Mouse (Mus musculus): ENCODE results near the gene Sv2a. TPM values are rescaled to one million over a fixed set of nuclear protein-coding genes. Genes with fewer than 3 reads are reported as not detected.
A peak's percentile ranks its signal among the peaks of the same experiment; 100 is the strongest.
"Not testable (repeated sequence)": the region's sequence is repeated elsewhere in the genome, so short reads cannot be mapped to it uniquely, and the experiment has no call there.

The Sv2a gene
- polyA plus RNA-seq, 1 experiment from 2014 or later: 2.3 TPM

- DNase-seq (ENCODE audit: low spot score): no peak
Measured at GRCm38 (mm10) chr3:96173185-96173584, 7.8 kb upstream of the Sv2a start.

- DNase-seq (ENCODE audit: low spot score): not testable (repeated sequence)
Measured at GRCm38 (mm10) chr3:96174042-96174441, 6.9 kb upstream of the Sv2a start.

- DNase-seq (ENCODE audit: low spot score): no peak
Measured at GRCm38 (mm10) chr3:96175251-96175650, 5.7 kb upstream of the Sv2a start.

GRCm38 (mm10) chr3:96178427-96178826, 2.5 kb upstream of the Sv2a start:
- DNase-seq (ENCODE audit: low spot score): no peak

GRCm38 (mm10) chr3:96178902-96179301, 2.0 kb upstream of the Sv2a start:
- no peak for DNase-seq (ENCODE audit: low spot score)

GRCm38 (mm10) chr3:96179531-96179930, 1.4 kb upstream of the Sv2a start:
- no peak for DNase-seq (ENCODE audit: low spot score)

- DNase-seq (ENCODE audit: low spot score): no peak
Measured at GRCm38 (mm10) chr3:96181510-96182381, 795 bp downstream of the Sv2a start.

- no peak for DNase-seq (ENCODE audit: low spot score)
Measured at GRCm38 (mm10) chr3:96182382-96182776, 1.4 kb downstream of the Sv2a start.

GRCm38 (mm10) chr3:96192977-96193376, 12.0 kb downstream of the Sv2a start:
- no peak for DNase-seq (ENCODE audit: low spot score)

- DNase-seq (ENCODE audit: low spot score): no peak
Measured at GRCm38 (mm10) chr3:96194966-96195365, 14.0 kb downstream of the Sv2a start.

GRCm38 (mm10) chr3:96195616-96196313, 14.8 kb downstream of the Sv2a start:
- peak; percentile 17 for DNase-seq (ENCODE audit: low spot score)

GRCm38 (mm10) chr3:96196437-96197128, 15.6 kb downstream of the Sv2a start:
- no peak for DNase-seq (ENCODE audit: low spot score)

- peak; percentile 87 for DNase-seq (ENCODE audit: low spot score)
Measured at GRCm38 (mm10) chr3:96197129-96197749, 16.3 kb downstream of the Sv2a start.

GRCm38 (mm10) chr3:96198181-96198580, 17.2 kb downstream of the Sv2a start:
- DNase-seq (ENCODE audit: low spot score): peak; percentile 88

GRCm38 (mm10) chr3:96198601-96199251, 17.8 kb downstream of the Sv2a start:
- DNase-seq (ENCODE audit: low spot score): not testable (repeated sequence)

GRCm38 (mm10) chr3:96199731-96200130, 18.8 kb downstream of the Sv2a start:
- DNase-seq (ENCODE audit: low spot score): peak; percentile 22

GRCm38 (mm10) chr3:96207819-96208218, 26.9 kb downstream of the Sv2a start:
- DNase-seq (ENCODE audit: low spot score): no peak

GRCm38 (mm10) chr3:96209242-96209641, 28.3 kb downstream of the Sv2a start:
- no peak for DNase-seq (ENCODE audit: low spot score)

- peak; percentile 61 for DNase-seq (ENCODE audit: low spot score)
Measured at GRCm38 (mm10) chr3:96219191-96219641, 38.3 kb downstream of the Sv2a start.

- DNase-seq (ENCODE audit: low spot score): peak; percentile 88
Measured at GRCm38 (mm10) chr3:96219661-96220130, 38.7 kb downstream of the Sv2a start, which contains the start of the genes Bola1 and Hist2h2ab. TSS of gene Bola1 (minus strand) at chr3:96219709. TSS of gene Hist2h2ab (plus strand) at chr3:96219865.
